Mouse (Mus musculus) liver, embryonic 14.5 days (tissue): ENCODE measurements around the gene Olfr622. TPM values are rescaled to one million over a fixed set of nuclear protein-coding genes. Genes with fewer than 3 reads are reported as not detected.

Experiments used
- ATAC-seq: fragments of 200-750 bp; cut with Nextera tagmentation; 2 replicates; pipeline ENCODE4 v1.8.0; 2017; ENCODE audit warnings: moderate number of reproducible peaks, mild to moderate bottlenecking, moderate library complexity; ENCODE audit not compliant: insufficient read depth
- DNase-seq, 3 experiments: peaks; one replicate each; pipeline ENCODE4 v3.0.0-alpha.2; 2012 to 2013; ENCODE audit warnings: low read depth in 3 of 3, low spot score in 3 of 3
- H3K27ac ChIP-seq: fragments of 300-500 bp; sonication (generic); 2 replicates; pipeline ENCODE4 v1.5.1; 2014; ENCODE audit warnings: moderate library complexity, mild to moderate bottlenecking, control low read depth, inconsistent platforms
- H3K27me3 ChIP-seq: fragments of 300-500 bp; sonication (generic); 2 replicates; pipeline ENCODE4 v1.6.1; 2014; ENCODE audit warnings: mild to moderate bottlenecking, low read length, moderate library complexity; ENCODE audit not compliant: control insufficient read depth, insufficient read depth
- H3K36me3 ChIP-seq: fragments of 300-500 bp; sonication (generic); replicated peaks from 2 replicates; pipeline ENCODE4 v1.6.1; 2014; ENCODE audit warnings: low read depth; ENCODE audit not compliant: control insufficient read depth, insufficient read depth
- H3K4me1 ChIP-seq, 2 experiments: fragments of 200-500 bp in 1 of 2; fragments of 300-500 bp in 1 of 2; sonication (generic) in 1 of 2; replicated peaks; 2 replicates each; pipeline ENCODE4 v1.6.1; 2012 to 2014; ENCODE audit warnings: antibody characterized with exemption in 1 of 2, inconsistent platforms in 1 of 2, low read length in 1 of 2; ENCODE audit not compliant: control insufficient read depth in 2 of 2, insufficient read depth in 2 of 2
- H3K4me2 ChIP-seq: fragments of 300-500 bp; sonication (generic); 2 replicates; pipeline ENCODE4 v1.6.1; 2014; ENCODE audit warnings: low read depth, mild to moderate bottlenecking, control low read depth, moderate library complexity
- H3K4me3 ChIP-seq, 2 experiments: fragments of 200-500 bp in 1 of 2; fragments of 300-500 bp in 1 of 2; sonication (generic) in 1 of 2; 2 replicates each; pipeline ENCODE4 v1.5.1; 2012 to 2014; ENCODE audit warnings: low read depth in 2 of 2, low read length in 2 of 2, mild to moderate bottlenecking in 2 of 2, control low read depth in 1 of 2, inconsistent platforms in 1 of 2, moderate library complexity in 1 of 2; ENCODE audit not compliant: insufficient read depth in 1 of 2
- H3K9ac ChIP-seq: fragments of 300-500 bp; sonication (generic); replicated peaks from 2 replicates; pipeline ENCODE4 v1.6.1; 2014; ENCODE audit warnings: mild to moderate bottlenecking, control low read depth, moderate library complexity
- H3K9me3 ChIP-seq: fragments of 300-500 bp; sonication (generic); 2 replicates; pipeline ENCODE4 v1.6.1; 2016; ENCODE audit warnings: low read length, mixed read lengths; ENCODE audit not compliant: control insufficient read depth
- CTCF ChIP-seq: IDR thresholded peaks from 2 replicates; pipeline ENCODE4 v1.5.1; 2016; ENCODE audit warnings: antibody characterized with exemption, low read depth, control low read depth
- EP300 ChIP-seq: IDR thresholded peaks from 2 replicates; pipeline ENCODE4 v1.6.1; 2016; ENCODE audit warnings: antibody characterized with exemption, low read depth
- WGBS: fragments of 180-500 bp; shearing (Covaris S2); extraction: QIAGEN DNeasy Blood & Tissue Kit; methylation state at CpG from one replicate; pipeline ENCODE4 v1.1.7; 2014; ENCODE audit not compliant: insufficient replicate concordance; 5-methylcytosine and 5-hydroxymethylcytosine counted together
- polyA plus RNA-seq, 2 experiments: library from polyadenylated mRNA; depleted of rRNA in 1 of 2; stranded (reverse) in 1 of 2; unstranded in 1 of 2; fragments of >200 nt; fragmentation: Nextera tagmentation in 1 of 2; extraction: Ambion mirVana in 1 of 2; gene quantifications; 2 replicates each; pipeline versions ENCODE4 v1.2.1 to v1.2.3; 2012 to 2014

Gene Olfr622
- not detected in 2 replicates for polyA plus RNA-seq (2012; rRNA removed)
- polyA plus RNA-seq (2014; fragmentation: Nextera tagmentation; extraction: Ambion mirVana) = not detected in 2 replicates

- 38% methylated on average over 1 of the region's 1 CpGs for WGBS
Observed at GRCm38 (mm10) chr7:103642602-103643001, at the start of gene Olfr622. Gene Olfr622, minus strand, starts transcription at chr7:103642702.

GRCm38 (mm10) chr7:103682420-103682819 lies 39.9 kb upstream of the Olfr622 start, which contains the start of gene Olfr625-ps1:
Gene Olfr625-ps1, plus strand, starts transcription at chr7:103682720.
- no peak for ATAC-seq
- no peak within 1 kb of the TSS for H3K27ac ChIP-seq
- H3K4me2 ChIP-seq = no peak within 1 kb of the TSS
- no peaks in the 10 kb centered on the region for H3K27me3 ChIP-seq
- H3K9me3 ChIP-seq = no peaks in the 10 kb centered on the region
- H3K4me3 ChIP-seq = no peak within 1 kb of the TSS
- no peaks in the 10 kb centered on the region for H3K4me1 ChIP-seq
- no peak within 1 kb of the TSS for H3K9ac ChIP-seq
- no peak for DNase-seq
- TF ChIP-seq CTCF (no peak), EP300 (no peak)
- no peaks in the 10 kb centered on the region for H3K36me3 ChIP-seq

More at GRCm38 (mm10) chr7:103642602-103643001, at the start of gene Olfr622:
- Histone ChIP-seq H3K9ac (no peak within 1 kb of the TSS), H3K9me3 (no peaks in the 10 kb centered on the region), H3K4me1 (no peaks in the 10 kb centered on the region), H3K36me3 (no peaks in the 10 kb centered on the region), H3K4me2 (no peak within 1 kb of the TSS), H3K27ac (no peak within 1 kb of the TSS), H3K27me3 (no peaks in the 10 kb centered on the region), H3K4me3 (no peak within 1 kb of the TSS)
- ATAC-seq (no peak), DNase-seq (no peak)
- TF ChIP-seq EP300 (no peak), CTCF (no peak)

GRCm38 (mm10) chr7:103671091-103671490 lies 28.6 kb upstream of the Olfr622 start, which contains the start of gene Olfr624:
Gene Olfr624, minus strand, starts transcription at chr7:103671191.
- TF ChIP-seq CTCF = no peak
- no peak for TF ChIP-seq EP300
- no peak within 1 kb of the TSS for H3K4me2 ChIP-seq
- no peaks in the 10 kb centered on the region for H3K27me3 ChIP-seq
- no peak within 1 kb of the TSS for H3K27ac ChIP-seq
- ATAC-seq (no peak), DNase-seq (no peak)
- no peak within 1 kb of the TSS for H3K9ac ChIP-seq
- no peak within 1 kb of the TSS for H3K4me3 ChIP-seq
- no peaks in the 10 kb centered on the region for H3K4me1 ChIP-seq
- WGBS = 66% methylated on average over 2 of the region's 2 CpGs
- no peaks in the 10 kb centered on the region for H3K9me3 ChIP-seq
- H3K36me3 ChIP-seq = no peaks in the 10 kb centered on the region

- Histone ChIP-seq H3K4me2 (no peak within 1 kb of the TSS), H3K9me3 (no peaks in the 10 kb centered on the region), H3K36me3 (no peaks in the 10 kb centered on the region), H3K4me3 (no peak within 1 kb of the TSS), H3K27me3 (no peaks in the 10 kb centered on the region), H3K4me1 (no peaks in the 10 kb centered on the region), H3K27ac (no peak within 1 kb of the TSS), H3K9ac (no peak within 1 kb of the TSS)
- TF ChIP-seq EP300 (no peak), CTCF (no peak)
- DNase-seq (no peak), ATAC-seq (no peak)
Observed at GRCm38 (mm10) chr7:103663598-103663997, 21.1 kb upstream of the Olfr622 start, which contains the start of gene Olfr623. Gene Olfr623, minus strand, starts transcription at chr7:103663698.

GRCm38 (mm10) chr7:103644070-103644469 lies 1.6 kb upstream of the Olfr622 start:
- no peak overlapping the region for H3K9ac ChIP-seq
- no peak overlapping the region for H3K4me2 ChIP-seq
- H3K9me3 ChIP-seq = no peaks in the 10 kb centered on the region
- no peaks in the 10 kb centered on the region for H3K27me3 ChIP-seq
- no peaks in the 10 kb centered on the region for H3K36me3 ChIP-seq
- ATAC-seq (no peak), DNase-seq (no peak)
- TF ChIP-seq EP300 (no peak), CTCF (no peak)
- H3K4me3 ChIP-seq = no peak overlapping the region
- WGBS = 56% methylated on average over 4 of the region's 4 CpGs
- H3K27ac ChIP-seq = no peak overlapping the region
- H3K4me1 ChIP-seq = no peaks in the 10 kb centered on the region
